ENCODE assay signal across 9 mouse cellular contexts in the genomic region with DNA sequence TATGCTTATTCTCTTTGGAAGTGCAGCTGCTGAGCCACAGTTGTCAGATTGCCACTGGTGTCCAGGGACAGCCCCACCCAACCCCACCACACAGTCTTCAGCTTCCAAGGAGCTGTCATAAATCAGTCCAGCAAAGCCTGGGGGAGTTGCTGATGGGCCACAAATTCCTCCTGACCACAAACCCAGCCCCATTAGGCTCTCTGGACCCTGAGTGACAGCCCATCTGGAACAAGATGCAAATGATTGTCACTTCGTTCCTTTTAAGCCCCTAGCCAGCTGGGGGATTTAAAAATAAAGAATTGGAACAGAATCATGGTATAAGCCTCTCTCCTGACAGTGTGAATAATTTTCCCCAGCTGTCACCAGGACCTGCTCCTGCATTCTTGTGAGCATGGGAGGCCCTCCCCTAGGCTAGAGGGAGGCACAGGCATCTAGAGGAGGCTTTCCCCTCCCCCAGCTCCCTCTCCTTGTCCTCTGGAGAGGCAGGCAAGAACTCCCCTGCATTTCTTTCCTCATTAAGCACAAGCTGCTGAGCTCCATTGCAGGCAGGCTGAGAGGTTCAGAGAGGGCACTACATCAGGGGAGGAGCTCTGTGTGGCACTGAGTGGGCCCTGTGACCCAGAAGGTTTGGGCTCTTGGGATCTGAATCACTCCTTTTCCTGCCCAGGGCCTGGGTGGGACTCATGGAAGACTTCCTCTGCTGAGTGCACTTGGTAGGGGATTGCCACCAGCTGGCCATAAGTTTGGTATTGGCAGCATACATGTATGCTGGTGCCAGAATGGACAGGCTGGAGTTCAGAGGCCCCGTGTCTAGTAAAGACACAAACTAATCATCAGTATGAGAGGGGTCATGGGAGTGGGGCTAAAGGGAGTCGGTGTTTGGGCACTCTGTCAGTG.
A peak's percentile ranks its signal among the peaks of the same experiment; 100 is the strongest.
DNase-seq lines count a peak whose midpoint lies in the region; ATAC-seq lines count a peak whose summit lies in the region.
"Had no signal": no experiment of that assay in that cellular context is flagged by ENCODE, and none has a peak within 500 bp of the region (broad histone marks: within the 10 kb centered on the region; RNA-seq: fewer than 3 reads in every experiment).

No protein-coding gene starts in this region.

- H3K27me3 ChIP-seq in embryonic facial prominence, embryonic 15.5 days, result peaks cover 3% of the 10 kb centered on the region; the same call in 1 of the 2 replicates
- H3K27me3 ChIP-seq in hindbrain, embryonic 15.5 days, result no peaks in the 10 kb centered on the region
- no peaks in the 10 kb centered on the region for H3K27me3 ChIP-seq in stomach, embryonic 15.5 days (replicated peaks)

- no peak overlapping the region for H3K4me2 ChIP-seq in embryonic facial prominence, embryonic 15.5 days (replicated peaks)
- H3K4me2 ChIP-seq in hindbrain, embryonic 15.5 days, result no peak overlapping the region
- no peak overlapping the region for H3K4me2 ChIP-seq in stomach, embryonic 15.5 days

- H3K4me3 ChIP-seq in embryonic facial prominence, embryonic 15.5 days (replicated peaks), result no peak overlapping the region
- H3K4me3 ChIP-seq in hindbrain, embryonic 15.5 days, result no peak overlapping the region
- no peak overlapping the region for H3K4me3 ChIP-seq in stomach, embryonic 15.5 days (replicated peaks)

- intact Hi-C loops in left cerebral cortex, postnatal 14 days (cut with DNase I), result loop anchor here (10.0 kb wide), 1 partner anchor 396 kb away; the partner anchor contains the start of gene Cdkl5

- no peaks in the 10 kb centered on the region for H3K36me3 ChIP-seq in embryonic facial prominence, embryonic 15.5 days
- H3K36me3 ChIP-seq in hindbrain, embryonic 15.5 days, result no peaks in the 10 kb centered on the region
- no peaks in the 10 kb centered on the region for H3K36me3 ChIP-seq in stomach, embryonic 15.5 days

- ATAC-seq in embryonic facial prominence, embryonic 15.5 days (ENCODE audit: insufficient number of reproducible peaks, low FRiP score, low TSS enrichment, low read depth), result peak; percentile 90
- peak; percentile 81 for ATAC-seq in hindbrain, embryonic 15.5 days (ENCODE audit: low FRiP score, low read depth)
- ATAC-seq in stomach, embryonic 15.5 days (ENCODE audit: insufficient read depth, low FRiP score, low read depth), result peak; percentile 66

- no peaks in the 10 kb centered on the region for H3K9me3 ChIP-seq in embryonic facial prominence, embryonic 15.5 days (replicated peaks)
- H3K9me3 ChIP-seq in hindbrain, embryonic 15.5 days, result no peaks in the 10 kb centered on the region
- H3K9me3 ChIP-seq in stomach, embryonic 15.5 days, result no peaks in the 10 kb centered on the region

- peaks cover 18% of the 10 kb centered on the region for H3K4me1 ChIP-seq in embryonic facial prominence, embryonic 15.5 days
- peaks cover 6% of the 10 kb centered on the region; the same call in 1 of the 2 replicates for H3K4me1 ChIP-seq in hindbrain, embryonic 15.5 days (replicated peaks)
- H3K4me1 ChIP-seq in stomach, embryonic 15.5 days, result no peaks in the 10 kb centered on the region

- peak overlapping the region; percentile 60; the same call in 1 of the 2 replicates for H3K27ac ChIP-seq in embryonic facial prominence, embryonic 15.5 days (replicated peaks)
- peak overlapping the region; percentile 38; the same call in 1 of the 2 replicates for H3K27ac ChIP-seq in hindbrain, embryonic 15.5 days (replicated peaks)
- no peak overlapping the region for H3K27ac ChIP-seq in stomach, embryonic 15.5 days
- H3K27ac ChIP-seq: liver, embryonic 14.5 days had no signal

- 44% methylated on average over 3 of the region's 3 CpGs for WGBS in embryonic facial prominence, embryonic 15.5 days
- WGBS in hindbrain, embryonic 15.5 days, result 36% methylated on average over 3 of the region's 3 CpGs
- WGBS in stomach, embryonic 15.5 days, result 43% methylated on average over 3 of the region's 3 CpGs

- H3K9ac ChIP-seq in embryonic facial prominence, embryonic 15.5 days, result no peak overlapping the region
- H3K9ac ChIP-seq in hindbrain, embryonic 15.5 days, result no peak overlapping the region
- no peak overlapping the region for H3K9ac ChIP-seq in stomach, embryonic 15.5 days
- H3K9ac ChIP-seq: liver, embryonic 14.5 days had no signal

- DNase-seq in left cerebral cortex, postnatal 14 days (ENCODE audit: low spot score in 2 of 2), result peak; percentile 49 to 53
- DNase-seq in left cerebral cortex, adult 11 months (ENCODE audit: low spot score), result no peak
- peak; percentile 50 for DNase-seq in lung, postnatal 14 days
- DNase-seq in spleen, adult 12 weeks (ENCODE audit: low spot score), result no peak
- DNase-seq in layer of hippocampus, postnatal 36 days, result no peak

Comparison
In these comparisons a context has a peak if more than half of its experiments do, and no peak if none do; other contexts are left out.
1. DNase-seq: peak in left cerebral cortex, postnatal 14 days (2 of 2) and lung, postnatal 14 days (single experiment); none in left cerebral cortex, adult 11 months (single experiment), spleen, adult 12 weeks (single experiment) and layer of hippocampus, postnatal 36 days (0 of 2).
2. Peak in every context shown above with its lines, with median percentiles within 50 percentile points of each other: ATAC-seq.